Mouse (Mus musculus) small intestine, adult 2 months (tissue): ENCODE measurements around the gene Eid2b.

Source experiments
- CTCF ChIP-seq: fragments of 200-500 bp; IDR thresholded peaks from 2 replicates; pipeline ENCODE4 v1.5.1; 2012; ENCODE audit warnings: low read depth, mild to moderate bottlenecking, control low read depth, inconsistent platforms, low read length, moderate library complexity, mixed read lengths; ENCODE audit not compliant: insufficient replicate concordance, insufficient read length; ENCODE audit errors: extremely low read depth
- POLR2A ChIP-seq: fragments of 200-500 bp; IDR thresholded peaks from 2 replicates; pipeline ENCODE4 v1.6.1; 2012; ENCODE audit warnings: low read depth, mild to moderate bottlenecking, control low read depth, inconsistent platforms, low read length, moderate library complexity

DNA sequence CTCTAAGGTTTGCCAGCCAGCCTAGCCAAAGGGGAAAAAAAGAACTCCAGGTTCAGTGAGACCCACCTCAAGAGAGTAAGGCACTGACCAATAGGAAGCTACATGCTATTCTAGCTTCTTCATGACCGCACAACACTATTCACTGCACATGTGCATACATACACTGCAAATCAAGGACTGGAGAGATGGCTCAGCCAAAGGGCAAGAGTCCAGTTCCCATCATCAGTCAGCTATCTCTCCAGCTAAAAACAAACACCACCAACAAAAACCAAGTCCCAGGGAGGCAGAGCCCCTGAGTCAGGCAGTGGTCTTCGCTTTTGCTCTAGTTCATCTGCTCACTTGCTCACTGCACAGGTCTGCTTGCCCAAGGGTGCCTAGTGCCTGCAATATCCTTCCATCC, 50.7 kb downstream of the Eid2b start:
- TF ChIP-seq CTCF, result no peak
- no peak for TF ChIP-seq POLR2A
